Mouse (Mus musculus) spleen, adult 2 months (tissue): ENCODE data around the gene Ccnd3. TPM values are rescaled to one million over a fixed set of nuclear protein-coding genes. Genes with fewer than 3 reads are reported as not detected.

ENCODE experiments used
- DNase-seq, 2 experiments: peaks; one replicate each; pipeline versions ENCODE4 v3.0.0 to v3.0.0-alpha.2; 2012 to 2021; ENCODE audit warnings: low spot score in 2 of 2, low read depth in 1 of 2
- H3K27ac ChIP-seq: fragments of 200-500 bp; 2 replicates; pipeline ENCODE4 v1.5.1; 2012; ENCODE audit warnings: low read length, inconsistent platforms; ENCODE audit not compliant: insufficient read depth
- H3K27me3 ChIP-seq: fragments of 200-500 bp; 2 replicates; pipeline ENCODE4 v1.6.1; 2012; ENCODE audit warnings: mild to moderate bottlenecking, moderate library complexity, low read length, inconsistent platforms; ENCODE audit not compliant: control insufficient read depth, insufficient read depth
- H3K36me3 ChIP-seq: fragments of 200-500 bp; 2 replicates; pipeline ENCODE4 v1.6.1; 2012; ENCODE audit warnings: mild to moderate bottlenecking, low read length, inconsistent platforms; ENCODE audit not compliant: control insufficient read depth, insufficient read depth
- H3K4me1 ChIP-seq: fragments of 200-500 bp; 2 replicates; pipeline ENCODE4 v1.6.1; 2011; ENCODE audit warnings: inconsistent platforms; ENCODE audit not compliant: control insufficient read depth, insufficient read depth, insufficient read length
- H3K4me3 ChIP-seq: fragments of 200-500 bp; 2 replicates; pipeline ENCODE4 v1.5.1; 2011; ENCODE audit warnings: mild to moderate bottlenecking, inconsistent platforms; ENCODE audit not compliant: insufficient read depth, insufficient read length; ENCODE audit errors: extremely low read depth
- CTCF ChIP-seq: fragments of 200-500 bp; IDR thresholded peaks from 2 replicates; pipeline ENCODE4 v1.5.1; 2011; ENCODE audit warnings: mild to moderate bottlenecking, inconsistent platforms; ENCODE audit not compliant: insufficient read depth, insufficient read length, insufficient replicate concordance; ENCODE audit errors: extremely low read depth
- POLR2A ChIP-seq: fragments of 200-500 bp; IDR thresholded peaks from 2 replicates; pipeline ENCODE4 v1.6.1; 2011; ENCODE audit warnings: low read depth, low read length, inconsistent platforms
- WGBS: fragments of 180-500 bp; shearing (Covaris S2); methylation state at CpG from one replicate; pipeline ENCODE4 v1.1.7; 2018; 5-methylcytosine and 5-hydroxymethylcytosine counted together
- polyA plus RNA-seq: library from polyadenylated mRNA; depleted of rRNA; stranded (reverse); fragments of >200 nt; gene quantifications from 2 replicates; pipeline ENCODE4 v1.2.3, GENCODE M21; 2012; rRNA removed

Ccnd3 gene
- polyA plus RNA-seq, 1 experiment, result 171 TPM

DNA sequence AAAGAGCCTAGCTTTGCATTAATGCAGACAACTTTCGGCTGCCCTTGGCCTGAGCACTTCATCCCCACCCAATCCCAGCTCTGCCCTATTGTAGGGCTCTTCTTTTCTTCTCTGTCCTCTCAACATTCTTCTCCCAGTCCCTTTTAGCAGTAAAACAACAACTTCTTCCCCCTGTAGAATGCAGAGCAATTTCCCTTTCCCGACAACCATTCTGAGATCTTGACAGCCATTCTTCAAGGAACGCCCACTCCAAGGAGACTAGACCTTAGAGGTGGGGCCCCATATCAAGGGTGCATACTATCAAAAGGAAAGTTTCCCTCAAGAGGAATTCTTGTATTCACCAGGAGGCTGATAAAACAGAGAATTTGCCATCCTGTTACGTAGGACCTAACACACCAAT, 144.1 kb downstream of the Ccnd3 start:
- Histone ChIP-seq H3K27me3 (no peaks in the 10 kb centered on the region), H3K4me1 (no peaks in the 10 kb centered on the region), H3K36me3 (no peaks in the 10 kb centered on the region), H3K27ac (no peak overlapping the region), H3K4me3 (no peak overlapping the region)
- DNase-seq, result no peak
- TF ChIP-seq POLR2A (no peak), CTCF (no peak)
- WGBS, result 88% methylated on average over 4 of the region's 4 CpGs

Other genes starting within 250 kb of the Ccnd3 start
- 10.1 and 11.3 TPM in 2 replicates for gene Mrps10, start 136.2 kb upstream of the Ccnd3 start, polyA plus RNA-seq
- 1.7 and 2.2 TPM in 2 replicates for gene Guca1b, start 119.7 kb upstream of the Ccnd3 start, polyA plus RNA-seq
- gene Guca1a, start 104.5 kb upstream of the Ccnd3 start, polyA plus RNA-seq, result 1.9 and 2.0 TPM in 2 replicates
- gene AI661453, start 68.4 kb upstream of the Ccnd3 start, polyA plus RNA-seq, result 0.26 and 0.28 TPM in 2 replicates
- not detected in 2 replicates for gene 1700001C19Rik, start 67.7 kb upstream of the Ccnd3 start, polyA plus RNA-seq
- 26.5 and 29.7 TPM in 2 replicates for gene Taf8, start 2.8 kb upstream of the Ccnd3 start, polyA plus RNA-seq
- gene Bysl, start 106.4 kb downstream of the Ccnd3 start, polyA plus RNA-seq, result 5.8 and 7.5 TPM in 2 replicates
- 18.8 and 20.6 TPM in 2 replicates for gene Med20, start 106.5 kb downstream of the Ccnd3 start, polyA plus RNA-seq
- gene Gm20517, start 106.5 kb downstream of the Ccnd3 start, polyA plus RNA-seq, result 0.39 and 1.2 TPM in 2 replicates
- gene Usp49, start 125.6 kb downstream of the Ccnd3 start, polyA plus RNA-seq, result 4.5 and 4.6 TPM in 2 replicates
- 58.0 and 63.1 TPM in 2 replicates for gene Tomm6, start 183.3 kb downstream of the Ccnd3 start, polyA plus RNA-seq
- gene Frs3, start 184.0 kb downstream of the Ccnd3 start, polyA plus RNA-seq, result 4.7 and 5.9 TPM in 2 replicates
- 0.26 and 0.50 TPM in 2 replicates for gene Gm21981, start 189.4 kb downstream of the Ccnd3 start, polyA plus RNA-seq
- gene Prickle4, start 189.7 kb downstream of the Ccnd3 start, polyA plus RNA-seq, result 0.83 and 1.7 TPM in 2 replicates
- gene Pgc, start 221.8 kb downstream of the Ccnd3 start, polyA plus RNA-seq, result 0.18 TPM in 1 of 2 replicates, not detected in the other
- 110 and 131 TPM in 2 replicates for gene Tfeb, start 232.0 kb downstream of the Ccnd3 start, polyA plus RNA-seq